Mouse (Mus musculus) intestine, postnatal 0 days (tissue): ENCODE measurements around the gene Shank3. TPM values are rescaled to one million over a fixed set of nuclear protein-coding genes. Genes with fewer than 3 reads are reported as not detected.

Experiments
- ATAC-seq: fragments of 200-750 bp; cut with Nextera tagmentation; 2 replicates; pipeline ENCODE4 v1.8.0; 2017; ENCODE audit warnings: mild to moderate bottlenecking, moderate TSS enrichment, moderate library complexity
- H3K27ac ChIP-seq: fragments of 300-500 bp; sonication (generic); 2 replicates; pipeline ENCODE4 v1.5.1; 2014; ENCODE audit warnings: mild to moderate bottlenecking, low read depth, low read length, moderate library complexity
- H3K27me3 ChIP-seq: fragments of 300-500 bp; sonication (generic); replicated peaks from 2 replicates; pipeline ENCODE4 v1.6.1; 2014; ENCODE audit warnings: low read length, mixed read lengths; ENCODE audit not compliant: control insufficient read depth, insufficient read depth
- H3K36me3 ChIP-seq: fragments of 300-500 bp; sonication (generic); 2 replicates; pipeline ENCODE4 v1.6.1; 2014; ENCODE audit warnings: mild to moderate bottlenecking, moderate library complexity; ENCODE audit not compliant: control insufficient read depth, insufficient read depth
- H3K4me1 ChIP-seq: fragments of 300-500 bp; sonication (generic); replicated peaks from 2 replicates; pipeline ENCODE4 v1.6.1; 2014; ENCODE audit warnings: antibody characterized with exemption, low read length, mixed read lengths; ENCODE audit not compliant: control insufficient read depth, insufficient read depth
- H3K4me2 ChIP-seq: fragments of 300-500 bp; sonication (generic); replicated peaks from 2 replicates; pipeline ENCODE4 v1.6.1; 2014; ENCODE audit warnings: low read depth, mild to moderate bottlenecking, moderate library complexity
- H3K4me3 ChIP-seq: fragments of 300-500 bp; sonication (generic); 2 replicates; pipeline ENCODE4 v1.5.1; 2014; ENCODE audit warnings: low read depth, low read length
- H3K9ac ChIP-seq: fragments of 300-500 bp; sonication (generic); 2 replicates; pipeline ENCODE4 v1.6.1; 2014; ENCODE audit warnings: mild to moderate bottlenecking, low read depth, low read length
- H3K9me3 ChIP-seq: fragments of 300-500 bp; sonication (generic); 2 replicates; pipeline ENCODE4 v1.6.1; 2016; ENCODE audit warnings: mixed run types; ENCODE audit not compliant: control insufficient read depth
- CTCF ChIP-seq: sonication (generic); IDR thresholded peaks from 2 replicates; pipeline ENCODE4 v1.5.1; 2016; ENCODE audit warnings: low read depth, mild to moderate bottlenecking, control low read depth, antibody characterized with exemption, moderate library complexity
- WGBS: fragments of 180-500 bp; shearing (Covaris S2); extraction: QIAGEN DNeasy Blood & Tissue Kit; methylation state at CpG from one replicate; pipeline ENCODE4 v1.1.7; 2014; 5-methylcytosine and 5-hydroxymethylcytosine counted together
- polyA plus RNA-seq: library from polyadenylated mRNA; unstranded; fragments of >200 nt; fragmentation: Nextera tagmentation; extraction: Ambion mirVana; gene quantifications from 2 replicates; pipeline ENCODE4 v1.2.1, GENCODE M21; 2015

Gene Shank3
- polyA plus RNA-seq, 1 experiment from 2014 or later = 0.51 TPM

DNA sequence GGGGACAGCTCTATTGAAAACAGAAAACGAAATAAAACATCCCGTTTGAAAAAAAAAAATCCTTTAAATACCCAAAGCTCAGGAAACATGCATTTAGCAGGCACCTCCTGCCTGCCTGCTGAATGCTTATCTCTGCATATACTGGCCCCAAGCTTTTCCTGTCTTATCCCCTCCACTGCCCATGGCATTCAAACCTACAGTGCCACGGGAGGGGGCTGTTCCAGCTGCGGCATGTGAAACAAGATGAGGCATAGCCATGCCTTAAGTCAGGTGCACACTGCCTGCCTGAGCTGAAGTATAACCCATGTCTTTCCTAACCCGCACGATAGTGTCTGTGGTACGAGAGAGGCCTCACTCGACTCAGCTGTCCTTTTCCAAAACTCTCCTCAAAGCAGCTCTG lies 72.7 kb downstream of the Shank3 start:
- H3K27ac ChIP-seq = no peak overlapping the region
- H3K9me3 ChIP-seq = no peaks in the 10 kb centered on the region
- H3K36me3 ChIP-seq = no peaks in the 10 kb centered on the region
- ATAC-seq = no peak
- no peak for TF ChIP-seq CTCF
- H3K4me2 ChIP-seq = no peak overlapping the region
- WGBS = 74% methylated on average over 8 of the region's 8 CpGs
- H3K27me3 ChIP-seq = no peaks in the 10 kb centered on the region
- H3K9ac ChIP-seq = no peak overlapping the region
- H3K4me3 ChIP-seq = no peak overlapping the region
- no peaks in the 10 kb centered on the region for H3K4me1 ChIP-seq

DNA sequence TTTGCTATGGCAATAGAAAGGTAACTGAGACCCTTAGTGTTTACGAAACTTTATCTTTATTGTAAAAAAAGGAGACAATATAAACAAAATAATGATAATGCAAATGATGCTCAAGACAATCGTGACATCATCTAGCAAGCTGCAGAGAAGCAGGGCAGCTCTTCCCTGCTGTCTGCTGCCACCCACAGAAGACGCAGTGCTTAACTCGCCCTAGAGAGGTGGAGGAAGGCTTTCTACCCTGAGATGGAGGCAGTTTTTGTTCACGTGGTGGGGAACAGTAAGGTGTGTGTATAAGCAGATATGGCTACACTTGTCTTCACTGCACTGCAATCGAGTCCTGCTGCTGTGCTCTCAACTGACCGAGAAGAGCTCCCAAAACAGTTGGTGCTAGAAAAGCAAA lies 83.1 kb downstream of the Shank3 start:
- H3K4me2 ChIP-seq = no peak overlapping the region

DNA sequence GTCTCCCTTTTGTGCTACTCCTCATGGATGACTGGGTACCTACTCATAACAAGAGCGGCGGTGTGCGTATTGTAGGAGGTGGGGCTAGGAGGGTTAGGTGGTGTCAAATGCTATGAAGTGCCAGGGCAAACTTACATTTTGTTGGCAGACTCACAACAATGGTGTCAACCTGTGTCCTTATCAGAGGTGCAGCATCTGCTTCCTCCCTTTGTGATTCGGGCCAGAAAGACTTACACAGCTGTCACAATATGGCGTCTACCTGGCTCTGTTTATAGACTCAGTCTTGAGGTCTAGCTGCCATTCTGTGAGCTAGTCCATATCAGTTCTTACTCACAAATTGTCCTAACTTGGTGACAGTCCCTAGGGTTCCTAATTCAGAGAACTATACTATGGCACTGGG lies 85.7 kb downstream of the Shank3 start:
- Histone ChIP-seq H3K9ac (no peak overlapping the region), H3K4me1 (no peaks in the 10 kb centered on the region), H3K27me3 (no peaks in the 10 kb centered on the region), H3K4me3 (no peak overlapping the region), H3K4me2 (no peak overlapping the region), H3K9me3 (no peaks in the 10 kb centered on the region), H3K36me3 (peaks cover 11% of the 10 kb centered on the region; the same call in 1 of the 2 replicates), H3K27ac (0 out of 2 replicates have a peak overlapping the region, but pooled peaks have one; percentile 4)
- 90% methylated on average over 5 of the region's 5 CpGs for WGBS
- ATAC-seq = no peak
- no peak for TF ChIP-seq CTCF

More for the DNA sequence above, 83.1 kb downstream of the Shank3 start:
- no peak for ATAC-seq
- no peak for TF ChIP-seq CTCF
- Histone ChIP-seq H3K27ac (no peak overlapping the region), H3K9ac (no peak overlapping the region), H3K36me3 (peaks cover 5% of the 10 kb centered on the region; the same call in 1 of the 2 replicates), H3K4me1 (no peaks in the 10 kb centered on the region), H3K27me3 (no peaks in the 10 kb centered on the region), H3K4me3 (no peak overlapping the region), H3K9me3 (no peaks in the 10 kb centered on the region)
- 90% methylated on average over 7 of the region's 7 CpGs for WGBS

DNA sequence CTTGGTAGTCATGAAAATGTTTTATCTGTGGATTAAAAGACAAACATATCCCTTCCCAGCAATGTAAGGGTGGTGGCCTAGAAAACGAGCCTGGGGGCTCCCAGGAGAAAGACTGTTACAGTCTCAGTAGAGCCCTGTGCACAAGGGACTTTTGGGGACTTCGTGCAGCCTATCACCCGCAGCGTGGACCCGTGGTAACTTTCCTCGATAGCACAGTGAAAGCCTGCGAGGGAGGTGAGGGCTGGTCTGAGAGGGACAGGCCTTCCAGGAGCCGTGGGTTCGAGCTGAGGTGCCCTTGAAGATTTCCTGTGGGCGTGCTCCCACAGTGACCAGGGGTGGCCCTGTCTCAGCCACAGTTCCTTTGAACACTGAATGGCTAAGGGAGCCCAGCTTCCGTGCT lies 86.2 kb downstream of the Shank3 start:
- H3K27me3 ChIP-seq = no peaks in the 10 kb centered on the region
- no peaks in the 10 kb centered on the region for H3K4me1 ChIP-seq
- WGBS = 87% methylated on average over 11 of the region's 11 CpGs
- H3K36me3 ChIP-seq = peaks cover 11% of the 10 kb centered on the region; the same call in 1 of the 2 replicates
- H3K9ac ChIP-seq = no peak overlapping the region
- no peak overlapping the region for H3K27ac ChIP-seq
- no peaks in the 10 kb centered on the region for H3K9me3 ChIP-seq
- no peak overlapping the region for H3K4me2 ChIP-seq
- no peak for TF ChIP-seq CTCF
- ATAC-seq = no peak
- H3K4me3 ChIP-seq = no peak overlapping the region

DNA sequence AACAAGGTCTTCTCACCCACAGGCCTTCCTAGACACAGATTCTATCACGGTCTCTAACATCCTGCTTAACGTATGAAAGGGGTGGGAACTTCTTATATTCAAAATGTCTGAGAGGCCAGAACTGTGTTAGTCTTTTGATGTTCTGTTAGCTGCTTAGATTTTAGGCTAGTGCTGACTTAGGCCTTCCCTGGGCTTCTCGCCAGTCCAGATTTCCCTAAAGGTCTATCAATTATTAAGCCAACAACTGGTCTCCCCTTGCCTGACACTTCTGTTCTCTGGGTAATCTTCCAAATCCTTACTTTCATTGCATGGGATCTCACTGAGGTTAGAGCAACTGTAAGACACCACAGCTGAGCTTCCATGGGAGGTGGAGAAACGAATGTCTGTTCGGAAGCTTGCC lies 89.7 kb downstream of the Shank3 start:
- no peak overlapping the region for H3K4me3 ChIP-seq
- ATAC-seq = no peak
- no peak for TF ChIP-seq CTCF
- no peaks in the 10 kb centered on the region for H3K9me3 ChIP-seq
- peaks cover 11% of the 10 kb centered on the region; the same call in 1 of the 2 replicates for H3K36me3 ChIP-seq
- no peak overlapping the region for H3K9ac ChIP-seq
- H3K4me1 ChIP-seq = no peaks in the 10 kb centered on the region; the same call in 1 of the 2 replicates
- H3K27ac ChIP-seq = no peak overlapping the region
- H3K27me3 ChIP-seq = no peaks in the 10 kb centered on the region
- 81% methylated on average over 5 of the region's 5 CpGs for WGBS
- H3K4me2 ChIP-seq = no peak overlapping the region

DNA sequence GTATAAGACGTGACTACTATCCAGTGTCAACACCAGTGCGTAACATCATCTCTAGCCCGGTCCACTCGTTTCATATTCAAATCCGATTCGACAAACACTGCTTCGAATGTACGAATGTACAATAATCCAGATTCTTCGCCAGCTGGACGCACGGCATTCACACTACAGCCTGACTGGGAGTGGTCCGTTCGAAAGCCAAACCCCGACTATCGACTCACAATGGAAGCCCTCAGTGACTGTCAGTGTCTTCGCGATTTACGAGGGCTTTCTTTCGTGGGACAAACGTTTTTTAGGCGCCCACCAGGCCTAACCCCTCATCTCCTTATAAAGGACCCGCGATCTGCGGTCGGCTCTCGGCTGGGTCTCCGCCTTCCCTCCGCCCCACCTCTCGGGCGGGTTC lies 91.9 kb downstream of the Shank3 start:
- Histone ChIP-seq H3K4me2 (peak overlapping the region; percentile 74), H3K4me3 (peak overlapping the region; percentile 71), H3K4me1 (no peaks in the 10 kb centered on the region; the same call in 1 of the 2 replicates), H3K9ac (peak overlapping the region; percentile 72), H3K9me3 (no peaks in the 10 kb centered on the region), H3K36me3 (peaks cover 11% of the 10 kb centered on the region; the same call in 1 of the 2 replicates), H3K27me3 (no peaks in the 10 kb centered on the region), H3K27ac (no peak overlapping the region)
- WGBS = 2% methylated on average over 30 of the region's 30 CpGs
- no peak for TF ChIP-seq CTCF
- ATAC-seq = peak; percentile 29; the same call in 1 of the 2 replicates
